In genomic region chr7:142373641-142374412, GRCm38 (mm10) we compare ENCODE assay signal across 8 mouse cellular contexts. TPM values are rescaled to one million over a fixed set of nuclear protein-coding genes. Genes with fewer than 3 reads are reported as not detected.
DNase-seq lines count a peak whose midpoint lies in the region; ATAC-seq and TF ChIP-seq lines count a peak whose summit lies in the region.

TSS of gene Ifitm10 (minus strand) at chr7:142373753.

- peaks cover 44% of the 10 kb centered on the region for H3K27me3 ChIP-seq in liver, embryonic 16.5 days (ENCODE audit: control insufficient read depth, insufficient read depth, low read depth, low read length)

- ATAC-seq in cerebellum, adult (ENCODE audit: insufficient number of reproducible peaks, low FRiP score, low TSS enrichment): no peak
- ATAC-seq in liver, embryonic 16.5 days (ENCODE audit: low read depth): no peak

- TF ChIP-seq POLR2A in lung, adult 2 months (IDR thresholded peaks at IDR 0.05; ENCODE audit: borderline replicate concordance, extremely low read depth, low read depth, low read length): no peak

- WGBS in lung, adult 2 months: 69% methylated on average over 8 of the region's 8 CpGs
- 71% methylated on average over 8 of the region's 8 CpGs for WGBS in liver, embryonic 16.5 days (ENCODE audit: insufficient replicate concordance)

- H3K27ac ChIP-seq in liver, embryonic 16.5 days (ENCODE audit: low read length): no peak within 1 kb of the TSS

- peak; percentile 55 for DNase-seq in cerebellum, adult 9-10 months
- DNase-seq in lung, adult 2 months: no peak
- no peak for DNase-seq in lung, postnatal 14 days
- peak; percentile 61 for DNase-seq in kidney, adult 9 months
- no peak for DNase-seq in spleen, postnatal 36 days (ENCODE audit: low spot score in 2 of 2)
- DNase-seq in testis, postnatal 14 days (ENCODE audit: low spot score): no peak

- H3K4me2 ChIP-seq in liver, embryonic 16.5 days (ENCODE audit: low read depth, low read length): peak within 1 kb of the TSS; percentile 59; the same call in 1 of the 2 replicates

- H3K4me3 ChIP-seq in lung, adult 2 months (replicated peaks; ENCODE audit: extremely low read depth, low read depth, low read length): peak within 1 kb of the TSS; percentile 12
- H3K4me3 ChIP-seq in liver, embryonic 16.5 days (ENCODE audit: low read depth, low read length): peak within 1 kb of the TSS; percentile 54

- H3K9me3 ChIP-seq in liver, embryonic 16.5 days (replicated peaks; ENCODE audit: control insufficient read depth, low read length): no peaks in the 10 kb centered on the region

- H3K36me3 ChIP-seq in liver, embryonic 16.5 days (ENCODE audit: control insufficient read depth, insufficient read depth): peaks cover 27% of the 10 kb centered on the region

- TF ChIP-seq CTCF in lung, adult 2 months (IDR thresholded peaks at IDR 0.05; ENCODE audit: insufficient read depth, low read length): no peak

- peaks cover 8% of the 10 kb centered on the region for H3K4me1 ChIP-seq in lung, adult 2 months (ENCODE audit: control insufficient read depth, insufficient read depth, low read length)
- H3K4me1 ChIP-seq in liver, embryonic 16.5 days (ENCODE audit: control insufficient read depth, low read depth, low read length): peaks cover 41% of the 10 kb centered on the region

- H3K9ac ChIP-seq in liver, embryonic 16.5 days (ENCODE audit: low read depth, low read length): no peak within 1 kb of the TSS

RNA-seq across cellular contexts. Expression of gene Ifitm10, which starts in this region (rescaled TPM):
- 48.5 and 49.1 TPM in 2 replicates for polyA plus RNA-seq in lung, adult 2 months (2012; rRNA removed)
- polyA plus RNA-seq in liver, embryonic 16.5 days (2015; fragmentation: Nextera tagmentation; extraction: Ambion mirVana): 1.6 and 2.0 TPM in 2 replicates

Comparison
In these comparisons a context has a peak if more than half of its experiments do, and no peak if none do; other contexts are left out.
1. RNA of gene Ifitm10 (polyA plus RNA-seq): 48.5 to 49.1 TPM in lung, adult 2 months; 1.6 to 2.0 TPM in liver, embryonic 16.5 days; every median in the first group is over 10 times any median in the second.
2. DNase-seq: peak in cerebellum, adult 9-10 months (single experiment) and kidney, adult 9 months (single experiment); none in lung, adult 2 months (single experiment), lung, postnatal 14 days (single experiment), spleen, postnatal 36 days (0 of 2) and testis, postnatal 14 days (single experiment).